Mouse (Mus musculus) naive thymus-derived CD4-positive, alpha-beta T cell, adult 2 months (primary cell): Measurements from ENCODE around the gene Zbtb20.

Experiments
- DNase-seq: peaks from one replicate; pipeline ENCODE4 v3.0.0-alpha.2; 2011; ENCODE audit warnings: low read depth

Zbtb20 gene

DNA sequence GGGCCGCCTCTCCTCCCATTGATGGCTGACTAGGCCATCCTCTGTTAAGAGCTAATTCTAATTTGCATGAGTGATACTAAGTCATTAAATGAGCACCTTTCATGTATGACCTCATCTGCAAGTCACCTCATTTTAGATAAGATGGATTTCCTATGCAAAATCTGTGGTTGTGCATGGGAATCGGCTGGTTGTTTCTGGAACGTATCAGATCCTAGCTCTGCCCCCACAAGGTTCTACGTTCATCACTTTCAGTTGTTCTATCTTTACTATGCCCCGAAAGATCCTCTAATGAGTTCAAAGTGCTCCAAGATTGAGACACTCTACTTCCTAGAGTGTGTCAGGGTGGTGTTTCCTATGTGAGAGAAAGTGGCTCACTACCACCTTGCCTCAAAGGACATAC, 785.9 kb downstream of the Zbtb20 start:
- no peak for DNase-seq

DNA sequence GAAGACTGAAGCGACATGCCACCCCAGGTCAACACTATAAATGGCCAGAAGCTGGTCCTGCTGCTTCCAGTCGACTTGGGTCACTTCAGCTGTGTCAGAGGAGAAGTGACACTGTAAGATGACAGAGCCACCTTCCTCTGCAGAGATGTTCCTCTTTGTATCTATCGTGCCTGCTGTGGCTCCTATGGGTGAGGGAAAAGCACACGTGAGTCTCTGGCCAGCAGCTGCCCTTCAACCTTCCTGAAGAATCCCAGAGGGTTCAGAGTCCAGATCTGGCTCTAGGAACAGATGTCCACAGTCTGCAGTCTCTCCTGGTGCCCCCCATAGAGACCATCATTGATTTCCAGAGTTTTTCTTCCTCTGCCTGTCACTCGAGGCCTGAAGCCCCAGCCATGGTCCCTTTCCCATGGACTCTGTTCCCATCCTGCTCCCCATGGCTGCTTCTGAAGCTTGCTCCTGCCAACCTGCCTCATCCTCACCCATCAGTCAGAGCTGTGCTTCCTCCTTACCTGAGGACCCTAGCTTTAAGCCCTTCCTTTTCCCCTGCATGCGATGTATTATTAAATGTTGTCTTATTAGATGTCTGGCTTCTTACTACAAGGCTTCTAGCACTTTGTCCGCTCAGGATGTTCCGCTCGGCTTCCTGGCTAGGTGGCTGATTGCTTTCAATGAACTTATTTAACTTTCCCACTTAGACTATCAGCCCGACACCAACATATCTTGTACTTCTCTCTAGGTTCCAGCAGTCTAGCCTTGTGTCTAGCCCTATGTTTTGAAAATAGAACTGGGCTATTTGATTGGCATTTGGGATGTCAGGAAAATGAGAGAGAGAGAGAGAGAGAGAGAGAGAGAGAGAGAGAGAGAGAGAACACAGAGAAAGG, 786.7 kb downstream of the Zbtb20 start:
- no peak for DNase-seq

GRCm38 (mm10) chr16:43663978-43664579, 788.4 kb downstream of the Zbtb20 start, which contains the start of gene Tigit:
Gene Tigit, minus strand, starts transcription at chr16:43664146.
- peak; percentile 77 for DNase-seq

- DNase-seq = peak; percentile 38
These were observed 789.2 kb downstream of the Zbtb20 start for GRCm38 (mm10) chr16:43664861-43665260.

GRCm38 (mm10) chr16:43668294-43668693, 792.6 kb downstream of the Zbtb20 start:
- DNase-seq = no peak

DNA sequence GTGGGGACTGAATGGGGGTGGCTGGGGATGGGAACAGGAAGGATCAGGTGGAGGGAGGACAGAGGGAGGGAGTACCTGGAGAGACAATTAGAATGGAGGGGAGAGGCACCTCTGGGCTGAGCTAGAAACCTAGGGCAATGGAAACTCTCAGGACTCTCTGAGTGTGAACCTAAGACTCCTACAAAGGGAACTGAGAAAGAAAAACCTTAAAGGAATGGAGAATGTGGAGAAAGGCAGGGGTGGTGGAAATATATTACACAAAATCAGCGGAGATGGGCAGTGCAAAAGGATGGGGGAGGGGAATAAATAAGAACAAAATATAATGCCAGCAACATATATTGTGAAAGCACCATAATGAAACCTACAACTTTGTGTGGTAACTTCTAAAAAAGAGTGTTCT, 796.3 kb downstream of the Zbtb20 start:
- DNase-seq = no peak

DNA sequence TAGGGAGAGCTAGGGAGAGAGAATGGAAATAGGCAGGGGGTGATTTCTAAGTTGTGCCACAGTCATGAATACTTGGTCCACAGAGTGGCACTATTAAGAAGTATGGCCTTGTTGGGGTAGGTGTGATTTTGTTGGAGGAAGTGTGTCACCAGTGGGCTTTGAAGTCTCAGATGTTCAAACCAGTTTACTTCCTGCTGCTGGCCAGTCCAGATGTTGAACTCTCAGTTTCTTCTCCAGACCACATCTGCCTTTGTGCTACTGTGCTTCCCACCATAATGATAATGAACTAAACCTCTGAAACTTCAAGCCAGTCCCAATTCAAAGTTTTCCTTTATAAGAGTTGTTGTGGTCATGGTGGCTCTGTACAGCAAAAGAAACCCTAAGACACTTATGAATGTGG, 797.0 kb downstream of the Zbtb20 start:
- no peak for DNase-seq

GRCm38 (mm10) chr16:43674400-43674799, 798.7 kb downstream of the Zbtb20 start:
- no peak for DNase-seq

DNA sequence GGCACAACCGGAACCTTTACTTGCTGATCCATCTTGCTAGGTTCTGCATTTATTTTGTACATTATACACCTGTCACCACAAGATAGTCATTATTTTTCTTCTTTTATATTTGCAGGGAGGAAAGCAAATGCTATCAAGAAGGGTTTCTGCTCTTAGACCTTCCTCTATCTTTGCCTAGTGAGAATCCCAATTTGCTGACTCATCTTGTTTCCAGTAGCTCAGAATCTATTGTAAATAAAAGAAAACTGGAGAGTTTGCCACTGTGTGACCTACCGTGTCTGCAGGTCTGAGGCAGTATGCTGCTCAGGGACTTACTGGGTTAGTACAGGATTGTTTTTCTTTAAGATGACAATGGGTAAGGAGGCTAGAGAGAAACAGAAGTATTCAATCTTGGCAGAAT, 812.3 kb downstream of the Zbtb20 start:
- DNase-seq = no peak

DNA sequence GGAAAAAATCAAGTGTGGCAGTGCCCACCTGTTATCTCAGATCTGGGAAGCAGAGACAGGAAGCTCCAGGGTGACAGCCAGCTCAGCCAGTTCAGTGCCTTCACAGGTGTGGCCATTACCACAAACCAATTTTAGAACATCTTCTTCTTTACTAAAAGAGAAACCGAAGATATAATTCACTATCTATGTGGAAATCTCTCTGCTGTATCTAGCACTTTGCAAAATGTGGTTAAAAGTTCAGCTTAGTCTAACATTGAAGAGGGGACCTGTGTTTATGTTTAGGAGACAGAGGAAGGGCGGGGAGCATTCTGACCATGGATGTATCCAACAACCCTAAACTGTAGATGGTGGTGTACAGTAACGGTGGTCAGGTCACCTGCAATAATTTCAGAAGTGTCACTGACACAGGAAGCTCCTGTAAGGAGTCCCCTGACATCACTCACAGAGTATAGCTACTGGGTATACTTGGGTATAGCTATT, 814.6 kb downstream of the Zbtb20 start:
- peak; percentile 70 for DNase-seq

DNA sequence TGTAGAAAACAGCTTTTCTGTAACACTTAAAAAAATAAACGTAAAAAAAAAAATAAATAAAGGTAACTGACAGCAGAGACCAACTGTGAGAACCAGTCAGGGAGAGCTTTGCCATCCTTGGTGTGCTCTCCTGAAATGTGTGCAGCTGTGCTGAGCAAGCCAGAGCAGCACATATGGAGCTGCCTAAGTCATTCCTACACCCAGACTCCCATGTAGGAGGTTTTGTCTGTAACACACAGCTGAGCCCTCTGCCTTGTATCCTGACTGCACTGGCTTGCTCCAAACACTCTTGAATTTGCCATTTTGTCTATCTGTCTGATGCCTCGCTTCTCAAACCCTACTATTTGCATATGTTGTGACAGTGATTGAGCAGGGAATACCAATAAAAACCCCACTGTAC, 815.2 kb downstream of the Zbtb20 start:
- DNase-seq = no peak

DNA sequence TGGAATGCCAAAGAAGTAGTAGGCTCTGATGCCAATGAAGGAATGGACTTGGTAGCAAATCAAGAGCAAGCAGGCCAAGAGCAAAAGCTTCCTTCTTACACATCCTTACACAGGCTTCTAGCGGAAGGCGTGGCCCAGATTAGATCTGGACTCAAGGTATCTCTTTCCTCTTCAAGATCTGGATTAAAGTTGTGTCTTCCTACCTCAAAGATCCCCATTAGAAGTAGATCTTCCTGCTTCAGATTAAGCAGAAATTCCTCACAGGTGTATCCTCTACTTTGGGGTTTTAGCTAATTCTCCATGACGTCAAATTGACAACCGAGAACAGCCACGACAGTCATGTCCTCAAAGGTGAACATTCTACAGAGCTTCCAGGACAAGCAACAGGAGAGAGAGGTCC, 816.1 kb downstream of the Zbtb20 start:
- DNase-seq = no peak
